Mouse (Mus musculus) small intestine, adult 2 months (tissue): ENCODE results near the gene Syt15.

ENCODE experiments used
- CTCF ChIP-seq: fragments of 200-500 bp; IDR thresholded peaks from 2 replicates; pipeline ENCODE4 v1.5.1; 2012; ENCODE audit warnings: low read depth, mild to moderate bottlenecking, control low read depth, inconsistent platforms, low read length, moderate library complexity, mixed read lengths; ENCODE audit not compliant: insufficient replicate concordance, insufficient read length; ENCODE audit errors: extremely low read depth
- POLR2A ChIP-seq: fragments of 200-500 bp; IDR thresholded peaks from 2 replicates; pipeline ENCODE4 v1.6.1; 2012; ENCODE audit warnings: low read depth, mild to moderate bottlenecking, control low read depth, inconsistent platforms, low read length, moderate library complexity

DNA sequence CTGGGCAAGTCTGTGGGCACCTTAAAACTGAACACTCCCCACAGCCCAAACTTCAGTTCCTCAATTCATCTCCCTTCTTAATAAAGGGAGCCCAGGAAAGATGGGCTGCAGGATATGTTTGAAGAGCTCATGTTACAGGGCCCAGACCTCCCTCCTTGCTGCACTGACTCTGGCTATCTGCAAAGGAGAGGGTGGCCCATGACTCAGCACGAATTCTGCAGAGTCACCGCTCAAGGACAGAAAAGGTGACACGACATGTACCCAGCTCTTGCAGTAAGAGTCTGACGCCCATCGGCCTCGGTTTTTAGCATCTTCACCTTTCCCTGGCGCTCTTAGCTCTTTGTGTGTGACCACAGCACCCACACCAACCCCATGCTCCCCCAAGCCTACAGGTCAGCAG, 29.0 kb upstream of the Syt15 start:
- TF ChIP-seq POLR2A: no peak
- no peak for TF ChIP-seq CTCF
